In the genomic region with DNA sequence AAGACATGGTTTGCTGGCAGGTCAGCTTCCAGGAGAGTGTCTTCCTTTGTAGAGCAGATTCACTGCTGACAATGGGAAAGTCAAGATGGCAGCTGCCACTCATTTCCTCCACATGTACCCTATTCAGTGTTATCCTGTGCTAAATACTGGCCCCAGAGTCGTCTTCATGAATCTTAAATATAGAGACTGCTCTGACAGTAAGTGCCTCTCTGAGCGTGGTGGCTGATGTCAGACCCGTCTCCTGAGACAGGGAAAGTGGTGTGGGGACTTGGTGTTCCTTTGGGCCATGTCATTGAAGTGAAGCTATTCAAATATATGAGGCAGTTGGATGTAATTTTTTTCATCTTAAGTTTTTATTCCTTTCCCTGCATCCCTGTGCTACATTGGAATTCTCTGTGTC, we compare ENCODE assay signal across 17 mouse cellular contexts. TPM values are rescaled to one million over a fixed set of nuclear protein-coding genes. Genes with fewer than 3 reads are reported as not detected.
DNase-seq lines count a peak whose midpoint lies in the region; ATAC-seq lines count a peak whose summit lies in the region.
"Had no signal": no experiment of that assay in that cellular context is flagged by ENCODE, and none has a peak within 500 bp of the region (broad histone marks: within the 10 kb centered on the region; RNA-seq: fewer than 3 reads in every experiment).

No protein-coding gene starts in this region.

- no peak overlapping the region for H3K4me2 ChIP-seq in midbrain, embryonic 11.5 days

- H3K36me3 ChIP-seq in midbrain, embryonic 11.5 days (ENCODE audit: control insufficient read depth, insufficient read depth, low read length), result no peaks in the 10 kb centered on the region
- H3K36me3 ChIP-seq in midbrain, embryonic 10.5 days, result peaks cover 21% of the 10 kb centered on the region

- ATAC-seq in midbrain, embryonic 11.5 days (ENCODE audit: low FRiP score), result no peak
- ATAC-seq: activated CD4-positive, CD25-positive, alpha-beta regulatory T cell, adult 4 months; CD4-positive, CD25-positive, alpha-beta regulatory T cell, adult 4 months; Patski had no signal

- H3K9ac ChIP-seq in midbrain, embryonic 11.5 days (ENCODE audit: low read length), result no peak overlapping the region

- H3K27me3 ChIP-seq in midbrain, embryonic 11.5 days (ENCODE audit: control insufficient read depth, insufficient read depth, low read length), result no peaks in the 10 kb centered on the region
- H3K27me3 ChIP-seq in midbrain, embryonic 10.5 days (ENCODE audit: low read depth, poor library complexity, severe bottlenecking), result no peaks in the 10 kb centered on the region
- H3K27me3 ChIP-seq: CH12.LX, Patski had no signal

- H3K4me3 ChIP-seq in midbrain, embryonic 11.5 days (ENCODE audit: low read depth, low read length), result no peak overlapping the region
- no peak overlapping the region for H3K4me3 ChIP-seq in midbrain, embryonic 10.5 days

- DNase-seq in heart, adult 11 months, result peak; percentile 53
- DNase-seq in heart, adult 8-10 months (ENCODE audit: low spot score), result no peak
- peak; percentile 73 for DNase-seq in midbrain, embryonic 11.5 days (ENCODE audit: low spot score, missing footprints)
- DNase-seq in midbrain, embryonic 10.5 days (ENCODE audit: low spot score), result no peak
- DNase-seq: adrenal gland, adult 2 months; adrenal gland, adult 8-10 months; adrenal gland, postnatal 10 days; adrenal gland, postnatal 14 days; adrenal gland, postnatal 25 days; adrenal gland, postnatal 36 days; cerebellum, adult 11 months; cerebellum, adult 11-12 months; cerebellum, adult 18-20 months had no signal

- no peaks in the 10 kb centered on the region for H3K4me1 ChIP-seq in midbrain, embryonic 11.5 days (ENCODE audit: control insufficient read depth, insufficient read depth, low read length)
- H3K4me1 ChIP-seq in midbrain, embryonic 10.5 days, result peaks cover 4% of the 10 kb centered on the region

- H3K27ac ChIP-seq in midbrain, embryonic 11.5 days (ENCODE audit: low read depth, low read length), result no peak overlapping the region
- no peak overlapping the region for H3K27ac ChIP-seq in midbrain, embryonic 10.5 days (replicated peaks)

- H3K9me3 ChIP-seq in midbrain, embryonic 11.5 days (ENCODE audit: control insufficient read depth, low read length), result no peaks in the 10 kb centered on the region; the same call in 1 of the 2 replicates
- H3K9me3 ChIP-seq in midbrain, embryonic 10.5 days (replicated peaks), result peaks cover 6% of the 10 kb centered on the region; the same call in 1 of the 2 replicates

- 90% methylated on average over 3 of the region's 3 CpGs for WGBS in midbrain, embryonic 11.5 days
- 90% methylated on average over 3 of the region's 3 CpGs for WGBS in midbrain, embryonic 10.5 days

RNA-seq across cellular contexts. Expression of a gene that starts 14.5 kb away (rescaled TPM):
- total RNA-seq in heart, adult 8-10 months (2022), result 100 to 1,000 TPM; 237 to 283 (median 258) TPM
- 70.6 and 77.5 TPM in 2 replicates for polyA plus RNA-seq in midbrain, embryonic 11.5 days (2014; fragmentation: Nextera tagmentation; extraction: Ambion mirVana)
- 41.7 and 48.2 TPM in 2 replicates for polyA plus RNA-seq in midbrain, embryonic 10.5 days (2016; fragmentation: Nextera tagmentation; extraction: Ambion mirVana)

Comparison
In these comparisons a context has a peak if more than half of its experiments do, and no peak if none do; other contexts are left out.
1. DNase-seq: peak in heart, adult 11 months (single experiment) and midbrain, embryonic 11.5 days (single experiment); none in heart, adult 8-10 months (single experiment) and midbrain, embryonic 10.5 days (single experiment).